Mouse (Mus musculus) spleen, adult 2 months (tissue): ENCODE results near the gene Reep1.

Experiments used
- CTCF ChIP-seq: fragments of 200-500 bp; IDR thresholded peaks from 2 replicates; pipeline ENCODE4 v1.5.1; 2011; ENCODE audit warnings: mild to moderate bottlenecking, inconsistent platforms; ENCODE audit not compliant: insufficient read depth, insufficient read length, insufficient replicate concordance; ENCODE audit errors: extremely low read depth
- POLR2A ChIP-seq: fragments of 200-500 bp; IDR thresholded peaks from 2 replicates; pipeline ENCODE4 v1.6.1; 2011; ENCODE audit warnings: low read depth, low read length, inconsistent platforms

- no peak for TF ChIP-seq CTCF
- TF ChIP-seq POLR2A: no peak
Measured at GRCm38 (mm10) chr6:71719302-71719701, 11.9 kb downstream of the Reep1 start.
